Mouse (Mus musculus): ENCODE data around the gene 1700016K19Rik.

The 1700016K19Rik gene

GRCm38 (mm10) chr11:76033359-76033758, 33.6 kb downstream of the 1700016K19Rik start:
- no peak for DNase-seq (ENCODE audit: low spot score in 2 of 2)

DNA sequence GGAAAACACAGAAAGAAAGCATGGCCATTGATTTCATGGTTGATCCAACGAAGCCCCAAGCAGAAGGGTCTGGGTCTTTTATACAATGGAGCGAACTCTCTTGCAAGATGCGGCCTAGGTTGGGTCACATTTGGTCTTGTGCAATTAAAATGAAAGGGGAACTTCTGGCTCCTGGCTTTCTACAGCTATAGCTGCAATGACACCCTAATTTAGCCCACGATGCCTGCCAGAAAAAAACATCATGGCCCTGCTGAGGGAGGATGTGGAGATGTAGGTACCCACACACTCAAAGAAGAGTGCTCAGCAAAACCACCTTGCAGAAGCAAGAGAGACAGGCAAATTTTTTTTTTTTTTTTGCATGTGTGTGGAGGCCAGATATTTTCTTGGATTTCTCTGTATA, 34.1 kb downstream of the 1700016K19Rik start:
- no peak for DNase-seq (ENCODE audit: low spot score in 2 of 2)

DNA sequence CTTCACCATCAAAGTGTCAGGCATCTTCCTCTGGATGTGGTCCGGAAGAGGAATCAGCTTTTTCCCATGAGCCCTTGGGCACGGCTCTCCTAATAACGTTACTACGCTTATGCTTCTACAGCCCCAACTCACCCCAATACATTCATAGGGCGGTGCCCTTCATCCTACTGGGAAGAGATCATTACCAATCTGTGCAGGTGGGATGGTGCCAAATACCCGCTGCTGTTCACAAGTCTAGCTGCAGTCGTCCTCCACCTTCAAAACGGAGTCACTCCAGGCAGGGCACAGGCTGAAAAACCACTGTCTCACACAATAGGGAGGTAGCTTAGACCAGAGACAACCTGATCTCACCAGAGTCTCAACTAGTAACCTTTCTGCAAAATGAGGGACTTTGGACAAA, 35.5 kb downstream of the 1700016K19Rik start:
- no peak for DNase-seq (ENCODE audit: low spot score in 2 of 2)

DNA sequence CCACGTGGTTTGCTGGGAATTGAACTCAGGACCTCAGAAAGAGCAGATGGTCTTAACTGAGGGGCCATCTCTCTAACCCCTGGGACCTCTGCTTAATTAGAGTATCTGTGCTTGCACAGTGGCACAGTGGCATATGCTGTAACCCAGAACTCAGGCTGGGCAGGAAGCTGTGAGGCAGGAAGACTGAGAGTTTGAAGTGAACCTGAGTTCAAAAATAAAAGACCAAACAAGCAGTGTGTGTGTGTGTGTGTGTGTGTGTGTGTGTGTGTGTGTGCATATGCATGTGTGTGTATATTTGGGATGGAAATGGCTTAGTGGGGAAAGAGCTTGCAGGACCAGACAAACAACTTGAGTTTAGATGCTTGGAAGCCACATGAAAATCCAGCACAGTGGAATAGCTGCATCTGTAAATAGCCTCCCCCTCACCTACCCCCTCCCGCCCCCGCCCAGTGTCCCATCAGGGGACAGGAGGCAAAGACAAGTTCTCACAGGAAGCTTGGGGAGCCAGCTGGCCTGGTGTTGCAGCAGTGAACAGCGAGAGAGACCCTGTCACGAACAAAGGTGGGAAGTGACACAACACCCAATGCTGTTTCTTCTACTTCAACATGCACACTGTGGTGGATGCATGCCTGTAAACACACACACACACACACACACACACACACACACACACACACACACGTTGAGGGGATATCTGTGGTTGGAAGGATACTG, 38.0 kb downstream of the 1700016K19Rik start:
- DNase-seq (ENCODE audit: low spot score in 2 of 2) = peak in 1 of 2 experiments; percentile 25

GRCm38 (mm10) chr11:76039271-76040053, 39.8 kb downstream of the 1700016K19Rik start:
- no peak for DNase-seq (ENCODE audit: low spot score in 2 of 2)

DNA sequence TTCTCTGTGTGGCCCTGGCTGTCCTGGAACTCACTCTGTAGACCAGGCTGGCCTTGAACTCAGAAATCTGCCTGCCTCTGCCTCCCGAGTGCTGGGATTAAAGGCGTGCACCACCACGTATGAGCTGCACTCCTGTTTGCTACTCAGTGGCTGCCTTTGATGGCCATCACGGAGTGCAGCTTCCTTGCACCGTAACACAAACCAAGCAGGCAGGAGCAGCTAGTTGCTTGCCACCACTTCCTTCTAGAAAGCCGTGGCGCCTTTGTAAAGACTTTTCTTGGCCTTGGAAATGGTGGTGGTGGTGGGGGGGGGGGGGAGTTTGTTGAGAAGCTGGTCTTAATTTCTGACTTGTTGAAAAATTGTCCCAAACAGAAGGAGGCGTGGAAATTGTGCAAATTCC, 40.4 kb downstream of the 1700016K19Rik start:
- DNase-seq (ENCODE audit: low spot score in 2 of 2) = no peak

GRCm38 (mm10) chr11:76040761-76041376, 41.2 kb downstream of the 1700016K19Rik start:
- DNase-seq (ENCODE audit: low spot score in 2 of 2) = no peak

- no peak for DNase-seq (ENCODE audit: low spot score in 2 of 2)
Observed at GRCm38 (mm10) chr11:76042041-76042638, 42.4 kb downstream of the 1700016K19Rik start.

GRCm38 (mm10) chr11:76042882-76043281, 43.2 kb downstream of the 1700016K19Rik start:
- no peak for DNase-seq (ENCODE audit: low spot score in 2 of 2)

- no peak for DNase-seq (ENCODE audit: low spot score in 2 of 2)
Observed at GRCm38 (mm10) chr11:76044468-76044867, 44.8 kb downstream of the 1700016K19Rik start.

DNA sequence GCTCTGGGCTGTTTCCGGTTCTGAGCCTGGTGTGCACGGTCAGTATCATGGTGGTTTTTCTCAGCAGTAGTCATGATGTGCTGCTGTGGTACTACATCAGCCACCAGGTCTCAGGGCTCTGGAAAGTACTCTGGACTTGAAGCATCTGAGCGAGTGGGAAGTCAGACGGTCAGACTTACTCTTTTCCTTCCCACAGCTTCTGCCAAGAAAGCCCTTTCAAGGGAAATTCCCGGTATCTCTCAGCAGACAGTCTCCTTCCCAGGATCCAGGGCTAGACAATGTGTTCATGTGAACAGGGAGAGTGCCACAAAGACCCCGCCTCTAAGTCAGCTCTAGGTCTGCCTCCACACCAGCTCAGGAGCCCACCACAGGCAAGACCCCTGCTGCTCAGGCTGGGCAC, 45.7 kb downstream of the 1700016K19Rik start:
- no peak for DNase-seq (ENCODE audit: low spot score in 2 of 2)

- DNase-seq (ENCODE audit: low spot score in 2 of 2) = no peak
Observed at GRCm38 (mm10) chr11:76050509-76050908, 50.8 kb downstream of the 1700016K19Rik start.

DNA sequence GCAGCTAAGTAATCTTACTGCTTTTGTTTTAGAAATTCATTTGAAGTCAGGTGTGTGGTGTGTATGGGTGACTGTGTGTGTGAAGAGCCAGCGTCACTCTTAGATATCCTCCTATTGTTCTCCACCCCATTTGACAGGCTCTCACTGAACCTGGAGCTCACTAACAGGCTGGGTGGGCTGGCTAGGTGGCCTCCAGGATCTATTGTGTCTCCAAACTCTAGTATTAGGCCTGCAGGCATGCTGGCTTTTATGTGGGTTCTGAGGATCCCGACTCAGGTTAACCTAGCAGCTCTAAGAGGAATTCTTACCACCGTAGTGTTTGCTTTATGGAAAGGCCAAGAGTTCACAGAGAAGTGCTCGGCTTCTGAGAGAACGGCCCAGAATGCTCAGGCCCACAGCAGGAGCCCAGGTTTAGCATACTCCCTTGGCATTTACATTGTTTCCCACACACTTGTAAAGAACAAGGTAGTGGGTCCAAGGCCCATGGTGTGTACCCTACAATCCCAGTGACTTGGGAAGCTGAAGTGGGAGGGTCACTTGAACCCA, 51.3 kb downstream of the 1700016K19Rik start:
- no peak for DNase-seq (ENCODE audit: low spot score in 2 of 2)

- DNase-seq (ENCODE audit: low spot score in 2 of 2) = no peak
Observed at GRCm38 (mm10) chr11:76052496-76052895, 52.8 kb downstream of the 1700016K19Rik start.
